Mouse (Mus musculus): ENCODE measurements at regions not wholly inside any gene's neighbourhood (a gene's known extent, or its start where the extent isn't known, plus 50 kb on each side); places are given as distances from the start of the nearest gene placed in this dataset.
"Not testable (repeated sequence)": the region's sequence is repeated elsewhere in the genome, so short reads cannot be mapped to it uniquely, and the experiment has no call there.

- Histone ChIP-seq H3K4me1 (replicated peaks) (no peaks in the 10 kb centered on the region), H3K36me3 (replicated peaks) (no peaks in the 10 kb centered on the region), H3K9me3 (replicated peaks) (0 out of 2 replicates have a peak, but pooled peaks cover 7% of the 10 kb centered on the region), H3K4me2 (no peak overlapping the region), H3K27ac (replicated peaks) (no peak overlapping the region), H3K27me3 (no peaks in the 10 kb centered on the region), H3K9ac (no peak overlapping the region), H3K4me3 (replicated peaks) (no peak overlapping the region)
- WGBS (ENCODE audit: insufficient replicate concordance): 68% methylated on average over 9 of the region's 9 CpGs
- no peak for ATAC-seq (ENCODE audit: insufficient read depth)
Measured at GRCm38 (mm10) chr5:129256136-129256535, 159.6 kb downstream of the Adgrd1 start.

GRCm38 (mm10) chr5:129257206-129257605 lies 160.7 kb downstream of the Adgrd1 start:
- no peak for ATAC-seq (ENCODE audit: insufficient read depth)

DNA sequence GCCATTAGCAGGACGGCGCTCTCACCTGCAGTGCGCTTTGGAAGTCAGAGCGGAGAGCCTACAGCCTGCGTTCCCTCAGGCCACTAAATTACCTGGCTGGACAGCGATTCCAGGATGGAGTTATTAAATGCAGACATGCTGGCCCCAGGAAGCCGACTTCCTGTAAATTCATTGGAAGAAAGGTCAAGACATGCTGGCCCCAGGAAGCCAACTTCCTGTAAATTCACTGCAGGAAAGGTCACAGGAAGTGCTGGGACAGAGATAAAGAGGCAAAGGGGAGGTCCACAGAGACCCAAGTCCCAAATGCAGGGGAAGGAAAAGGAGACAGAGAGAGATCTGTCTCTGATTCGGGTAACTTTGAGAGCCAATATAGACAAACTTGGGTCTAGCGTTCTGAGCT lies 164.1 kb downstream of the Adgrd1 start:
- no peak overlapping the region for H3K9ac ChIP-seq
- ATAC-seq (ENCODE audit: insufficient read depth): no peak
- no peak overlapping the region for H3K4me2 ChIP-seq
- H3K9me3 ChIP-seq (replicated peaks): no peaks in the 10 kb centered on the region
- no peaks in the 10 kb centered on the region for H3K4me1 ChIP-seq (replicated peaks)
- H3K27ac ChIP-seq (replicated peaks): no peak overlapping the region
- H3K4me3 ChIP-seq (replicated peaks): no peak overlapping the region
- H3K27me3 ChIP-seq: no peaks in the 10 kb centered on the region
- no peaks in the 10 kb centered on the region for H3K36me3 ChIP-seq (replicated peaks)
- 25% methylated on average over 9 of the region's 9 CpGs for WGBS (ENCODE audit: insufficient replicate concordance)

More at GRCm38 (mm10) chr5:129257206-129257605, 160.7 kb downstream of the Adgrd1 start:
- no peak overlapping the region for H3K27ac ChIP-seq (replicated peaks)
- H3K9me3 ChIP-seq (replicated peaks): 0 out of 2 replicates have a peak, but pooled peaks cover 7% of the 10 kb centered on the region
- H3K36me3 ChIP-seq (replicated peaks): no peaks in the 10 kb centered on the region
- WGBS (ENCODE audit: insufficient replicate concordance): 38% methylated on average over 5 of the region's 5 CpGs
- H3K4me3 ChIP-seq (replicated peaks): no peak overlapping the region
- no peaks in the 10 kb centered on the region for H3K27me3 ChIP-seq
- H3K4me2 ChIP-seq: no peak overlapping the region
- H3K9ac ChIP-seq: no peak overlapping the region
- H3K4me1 ChIP-seq (replicated peaks): no peaks in the 10 kb centered on the region

DNA sequence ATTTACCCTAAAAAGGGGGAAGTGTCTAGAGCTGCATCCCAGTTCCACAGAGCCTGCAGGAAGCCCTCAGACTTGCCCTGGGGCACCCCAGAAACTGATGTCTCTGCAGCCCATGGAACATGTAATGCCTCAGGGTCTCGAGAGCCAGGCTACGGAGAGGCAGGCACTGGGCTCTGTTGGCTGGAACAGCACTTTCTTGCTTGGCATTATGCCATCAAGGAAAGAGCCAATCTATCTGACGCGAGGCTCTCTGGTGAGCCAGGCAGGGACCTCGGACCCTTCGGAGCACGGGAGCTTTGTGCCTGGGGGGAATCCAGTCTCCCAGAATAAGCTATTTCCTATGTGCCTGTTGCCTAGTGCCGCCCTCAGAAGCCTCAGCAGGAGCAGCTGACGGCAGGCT lies 166.6 kb downstream of the Adgrd1 start:
- H3K9ac ChIP-seq: no peak overlapping the region
- H3K4me3 ChIP-seq (replicated peaks): no peak overlapping the region
- H3K36me3 ChIP-seq (replicated peaks): no peaks in the 10 kb centered on the region
- H3K4me2 ChIP-seq: no peak overlapping the region
- H3K4me1 ChIP-seq (replicated peaks): no peaks in the 10 kb centered on the region
- ATAC-seq (ENCODE audit: insufficient read depth): no peak
- no peaks in the 10 kb centered on the region for H3K9me3 ChIP-seq (replicated peaks)
- no peaks in the 10 kb centered on the region for H3K27me3 ChIP-seq
- WGBS (ENCODE audit: insufficient replicate concordance): 56% methylated on average over 9 of the region's 9 CpGs
- no peak overlapping the region for H3K27ac ChIP-seq (replicated peaks)

- no peaks in the 10 kb centered on the region for H3K27me3 ChIP-seq
Measured at GRCm38 (mm10) chr5:129264363-129264762, 167.8 kb downstream of the Adgrd1 start.

DNA sequence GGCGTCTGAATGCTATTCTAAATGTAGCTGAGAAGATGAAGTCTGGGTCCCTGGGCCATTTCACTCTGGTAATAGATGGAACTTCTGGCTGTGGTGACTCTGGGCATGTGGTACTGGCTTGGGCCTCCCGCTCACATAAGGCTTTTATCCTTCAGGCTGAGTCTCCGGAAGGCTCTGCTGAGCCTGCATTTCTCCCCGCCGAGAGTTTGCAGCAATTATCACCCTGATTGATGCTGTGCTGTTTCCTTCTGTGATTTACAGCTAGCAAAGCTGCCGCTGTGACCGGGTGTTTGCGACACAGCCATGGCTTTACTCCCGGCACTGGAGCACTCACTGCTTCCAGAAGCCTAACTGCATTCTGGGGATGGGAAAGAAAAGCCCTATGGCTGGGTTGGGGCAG lies 171.9 kb downstream of the Adgrd1 start:
- Histone ChIP-seq H3K9ac (no peak overlapping the region), H3K4me2 (no peak overlapping the region), H3K9me3 (replicated peaks) (no peaks in the 10 kb centered on the region), H3K36me3 (replicated peaks) (no peaks in the 10 kb centered on the region), H3K4me3 (replicated peaks) (no peak overlapping the region), H3K4me1 (replicated peaks) (no peaks in the 10 kb centered on the region), H3K27ac (replicated peaks) (no peak overlapping the region), H3K27me3 (no peaks in the 10 kb centered on the region)
- ATAC-seq (ENCODE audit: insufficient read depth): no peak
- 19% methylated on average over 9 of the region's 9 CpGs for WGBS (ENCODE audit: insufficient replicate concordance)

More at GRCm38 (mm10) chr5:129264363-129264762, 167.8 kb downstream of the Adgrd1 start:
- Histone ChIP-seq H3K4me2 (no peak overlapping the region), H3K9me3 (replicated peaks) (no peaks in the 10 kb centered on the region), H3K9ac (no peak overlapping the region), H3K27ac (replicated peaks) (no peak overlapping the region), H3K4me3 (replicated peaks) (no peak overlapping the region), H3K4me1 (replicated peaks) (no peaks in the 10 kb centered on the region), H3K36me3 (replicated peaks) (no peaks in the 10 kb centered on the region)
- ATAC-seq (ENCODE audit: insufficient read depth): no peak
- 87% methylated on average over 15 of the region's 15 CpGs for WGBS (ENCODE audit: insufficient replicate concordance)

GRCm38 (mm10) chr5:129270051-129270472 lies 173.5 kb downstream of the Adgrd1 start:
- Histone ChIP-seq H3K27me3 (no peaks in the 10 kb centered on the region), H3K9ac (no peak overlapping the region), H3K36me3 (replicated peaks) (no peaks in the 10 kb centered on the region), H3K27ac (replicated peaks) (no peak overlapping the region), H3K4me2 (no peak overlapping the region), H3K4me1 (replicated peaks) (no peaks in the 10 kb centered on the region), H3K4me3 (replicated peaks) (no peak overlapping the region), H3K9me3 (replicated peaks) (no peaks in the 10 kb centered on the region)
- no peak for ATAC-seq (ENCODE audit: insufficient read depth)
- 19% methylated on average over 5 of the region's 5 CpGs for whole genome bisulfite sequencing (ENCODE audit: insufficient replicate concordance)

- H3K9me3 ChIP-seq (replicated peaks): no peaks in the 10 kb centered on the region
- H3K4me2 ChIP-seq: no peak overlapping the region
- H3K27me3 ChIP-seq: no peaks in the 10 kb centered on the region
- H3K9ac ChIP-seq: no peak overlapping the region
- WGBS (ENCODE audit: insufficient replicate concordance): 33% methylated on average over 2 of the region's 2 CpGs
- no peak overlapping the region for H3K4me3 ChIP-seq (replicated peaks)
- no peaks in the 10 kb centered on the region for H3K36me3 ChIP-seq (replicated peaks)
- no peak for ATAC-seq (ENCODE audit: insufficient read depth)
- no peak overlapping the region for H3K27ac ChIP-seq (replicated peaks)
- no peaks in the 10 kb centered on the region for H3K4me1 ChIP-seq (replicated peaks)
Measured at GRCm38 (mm10) chr5:129281406-129281805, 184.9 kb downstream of the Adgrd1 start.

GRCm38 (mm10) chr5:129282133-129282532 lies 185.6 kb downstream of the Adgrd1 start:
- 11% methylated on average over 8 of the region's 8 CpGs for WGBS (ENCODE audit: insufficient replicate concordance)

DNA sequence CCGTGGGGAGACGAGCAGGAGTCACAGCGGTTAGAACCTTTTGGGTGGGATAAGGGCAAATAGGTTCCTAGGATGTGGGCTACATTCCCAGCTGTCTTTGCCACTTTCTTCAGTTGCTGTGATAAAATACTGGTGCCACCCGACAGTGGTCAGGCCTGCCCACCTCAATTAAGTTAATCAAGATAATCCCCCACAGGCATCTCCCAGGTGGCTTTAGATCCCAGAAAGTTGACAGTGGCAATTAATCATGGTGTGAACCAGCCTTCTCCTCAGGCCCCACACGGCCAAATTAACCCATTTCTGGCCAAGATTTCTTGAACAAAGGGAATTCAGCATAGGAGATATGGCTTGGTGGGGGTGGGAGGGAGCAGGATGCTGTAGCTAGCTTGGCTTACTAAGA lies 186.3 kb downstream of the Adgrd1 start:
- H3K27ac ChIP-seq (replicated peaks): no peak overlapping the region
- H3K4me1 ChIP-seq (replicated peaks): no peaks in the 10 kb centered on the region
- H3K4me2 ChIP-seq: no peak overlapping the region
- no peaks in the 10 kb centered on the region for H3K36me3 ChIP-seq (replicated peaks)
- WGBS (ENCODE audit: insufficient replicate concordance): 14% methylated on average over 5 of the region's 5 CpGs
- H3K27me3 ChIP-seq: no peaks in the 10 kb centered on the region
- H3K9ac ChIP-seq: no peak overlapping the region
- H3K4me3 ChIP-seq (replicated peaks): no peak overlapping the region
- H3K9me3 ChIP-seq (replicated peaks): no peaks in the 10 kb centered on the region
- no peak for ATAC-seq (ENCODE audit: insufficient read depth)

More at GRCm38 (mm10) chr5:129282133-129282532, 185.6 kb downstream of the Adgrd1 start:
- H3K27me3 ChIP-seq: no peaks in the 10 kb centered on the region
- H3K4me3 ChIP-seq (replicated peaks): no peak overlapping the region
- no peaks in the 10 kb centered on the region for H3K4me1 ChIP-seq (replicated peaks)
- no peak overlapping the region for H3K9ac ChIP-seq
- no peaks in the 10 kb centered on the region for H3K9me3 ChIP-seq (replicated peaks)
- no peak overlapping the region for H3K27ac ChIP-seq (replicated peaks)
- no peak for ATAC-seq (ENCODE audit: insufficient read depth)
- no peaks in the 10 kb centered on the region for H3K36me3 ChIP-seq (replicated peaks)
- H3K4me2 ChIP-seq: no peak overlapping the region

DNA sequence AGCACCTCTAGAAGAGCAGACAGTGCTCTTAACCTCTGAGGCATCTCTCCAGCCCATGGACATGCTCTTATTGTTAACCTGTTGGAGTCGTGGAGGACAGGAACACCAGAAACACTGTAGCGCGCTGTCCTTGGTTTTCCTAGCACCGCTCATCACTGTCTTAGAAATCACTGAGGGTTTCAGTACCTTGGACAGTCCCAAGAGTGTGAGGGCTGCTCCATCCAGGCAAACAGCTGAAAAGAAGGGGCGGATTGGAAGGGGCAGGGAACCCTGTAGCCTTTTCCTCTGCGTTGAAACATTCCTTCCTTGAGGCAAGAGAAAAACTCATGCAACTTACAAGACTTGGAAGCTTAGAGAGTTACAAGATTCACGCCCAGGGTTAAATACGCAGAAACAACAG lies 190.9 kb downstream of the Adgrd1 start:
- Histone ChIP-seq H3K27me3 (no peaks in the 10 kb centered on the region), H3K4me2 (no peak overlapping the region), H3K9me3 (replicated peaks) (no peaks in the 10 kb centered on the region), H3K4me1 (replicated peaks) (no peaks in the 10 kb centered on the region), H3K9ac (no peak overlapping the region), H3K36me3 (replicated peaks) (no peaks in the 10 kb centered on the region), H3K27ac (replicated peaks) (no peak overlapping the region), H3K4me3 (replicated peaks) (no peak overlapping the region)
- no peak for ATAC-seq (ENCODE audit: insufficient read depth)
- WGBS (ENCODE audit: insufficient replicate concordance): 15% methylated on average over 8 of the region's 8 CpGs

DNA sequence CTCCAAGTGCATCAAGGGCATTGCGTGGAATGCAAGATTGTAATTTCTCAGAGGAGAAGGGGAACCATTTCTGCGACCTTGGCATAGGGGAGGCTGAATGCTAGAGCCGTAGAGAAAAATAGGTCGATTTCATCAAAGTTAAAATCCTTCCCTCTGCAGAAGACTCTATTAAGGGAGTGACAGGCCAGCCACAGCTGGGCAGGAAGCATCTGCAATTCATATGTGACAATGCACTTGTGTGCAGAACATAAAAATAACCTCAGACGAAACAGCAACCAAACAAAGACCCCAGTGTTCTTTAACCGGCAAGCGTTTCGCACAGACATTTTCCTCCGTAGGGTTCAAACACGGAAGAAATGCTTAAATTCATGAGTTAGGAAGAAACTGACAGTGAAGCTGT lies 196.3 kb downstream of the Adgrd1 start:
- H3K36me3 ChIP-seq (replicated peaks); ATAC-seq (ENCODE audit: insufficient read depth); H3K4me3 ChIP-seq (replicated peaks); H3K27ac ChIP-seq (replicated peaks); H3K9me3 ChIP-seq (replicated peaks); H3K27me3 ChIP-seq; H3K4me2 ChIP-seq; H3K4me1 ChIP-seq (replicated peaks); H3K9ac ChIP-seq: not testable (repeated sequence)
- WGBS (ENCODE audit: insufficient replicate concordance): 59% methylated on average over 10 of the region's 10 CpGs

Measured in liver, embryonic 15.5 days (tissue).